Mouse (Mus musculus): ENCODE measurements around the gene Tmem123. TPM values are rescaled to one million over a fixed set of nuclear protein-coding genes. Genes with fewer than 3 reads are reported as not detected.

Gene Tmem123
- polyA plus RNA-seq, 1 experiment: 128 TPM

DNA sequence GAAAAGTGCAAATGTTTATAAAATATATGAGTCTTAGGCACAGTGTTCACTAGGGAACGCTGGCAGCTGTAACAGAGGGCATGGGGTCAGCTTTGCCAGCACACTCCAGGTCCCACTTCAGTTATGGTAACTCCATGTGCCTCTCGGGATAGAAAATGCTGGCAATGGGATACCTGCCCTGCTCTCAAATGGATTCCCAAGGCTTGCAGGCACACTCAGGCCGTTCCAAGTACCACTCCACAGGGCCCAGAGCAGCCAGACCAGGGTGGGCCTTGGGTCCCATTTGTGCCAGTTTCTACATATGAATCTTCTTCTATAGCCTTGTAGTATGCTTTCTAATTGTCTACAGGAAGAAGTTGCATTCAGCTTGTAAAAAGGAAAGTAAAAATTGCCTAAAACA, 21.6 kb downstream of the Tmem123 start:
- WGBS: 91% methylated on average over 3 of the region's 3 CpGs
- H3K36me3 ChIP-seq (ENCODE audit: control insufficient read depth, insufficient read depth, low read length): peaks cover 16% of the 10 kb centered on the region
- DNase-seq: no peak
- H3K4me3 ChIP-seq (ENCODE audit: control insufficient read depth, insufficient read depth, low read length): no peak overlapping the region
- TF ChIP-seq CTCF (IDR thresholded peaks at IDR 0.05; ENCODE audit: borderline replicate concordance, control insufficient read depth, extremely low read depth, insufficient read depth, low read length, poor library complexity): no peak
- TF ChIP-seq POLR2A (IDR thresholded peaks at IDR 0.05; ENCODE audit: control insufficient read depth, extremely low read depth, insufficient read depth, low read length, poor library complexity): no peak
- H3K4me1 ChIP-seq (replicated peaks; ENCODE audit: control insufficient read depth, insufficient read depth, low read length): peaks cover 13% of the 10 kb centered on the region
- H3K27me3 ChIP-seq (ENCODE audit: control insufficient read depth, insufficient read depth, low read length): no peaks in the 10 kb centered on the region
- H3K27ac ChIP-seq (ENCODE audit: control insufficient read depth, insufficient read depth, low read length): peak overlapping the region; percentile 55; the same call in 1 of the 2 replicates

DNA sequence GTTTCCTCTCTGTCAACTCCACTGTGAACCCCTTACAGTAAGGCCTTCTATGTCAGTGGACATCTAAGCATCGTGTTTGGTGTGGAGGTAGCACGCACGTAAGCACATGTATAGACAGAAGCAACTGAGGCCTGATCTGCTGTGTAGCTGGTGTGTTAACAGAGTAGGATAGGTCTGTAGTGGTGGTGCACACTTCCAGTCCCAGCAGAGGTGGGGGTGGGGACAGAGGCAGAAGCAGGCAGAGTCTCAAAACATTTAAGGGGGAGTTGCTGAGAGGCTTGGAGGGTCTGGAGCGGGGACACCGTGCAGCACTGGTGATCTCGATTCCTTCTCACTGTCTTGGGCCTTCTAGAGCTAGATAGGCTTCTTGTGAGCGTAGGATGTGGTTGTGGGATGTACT, 22.2 kb downstream of the Tmem123 start:
- H3K27ac ChIP-seq (ENCODE audit: control insufficient read depth, insufficient read depth, low read length): no peak overlapping the region

DNA sequence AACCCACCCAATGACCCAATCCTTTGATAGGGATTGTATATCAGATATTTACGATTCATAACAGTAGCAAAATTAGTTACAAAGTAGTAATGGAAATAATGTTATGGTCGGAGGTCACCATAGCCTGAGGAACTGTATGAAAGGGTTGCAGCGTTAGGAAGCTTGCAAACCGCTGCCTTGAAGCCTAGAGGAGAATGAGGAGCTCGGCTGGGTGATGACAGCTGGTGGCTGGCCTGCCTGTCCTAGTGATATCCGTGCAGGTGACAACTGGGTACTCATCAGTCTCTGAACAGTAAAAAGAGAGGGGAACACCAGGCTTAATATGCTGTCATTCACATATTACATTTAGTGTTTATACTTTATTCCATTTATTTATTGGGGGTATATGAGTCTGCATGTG, 24.6 kb downstream of the Tmem123 start:
- WGBS: 98% methylated on average over 6 of the region's 6 CpGs
- DNase-seq: no peak
- H3K36me3 ChIP-seq (ENCODE audit: control insufficient read depth, insufficient read depth, low read length): peaks cover 45% of the 10 kb centered on the region
- H3K27me3 ChIP-seq (ENCODE audit: control insufficient read depth, insufficient read depth, low read length): no peaks in the 10 kb centered on the region
- TF ChIP-seq POLR2A (IDR thresholded peaks at IDR 0.05; ENCODE audit: control insufficient read depth, extremely low read depth, insufficient read depth, low read length, poor library complexity): no peak
- no peak for TF ChIP-seq CTCF (IDR thresholded peaks at IDR 0.05; ENCODE audit: borderline replicate concordance, control insufficient read depth, extremely low read depth, insufficient read depth, low read length, poor library complexity)
- H3K4me3 ChIP-seq (ENCODE audit: control insufficient read depth, insufficient read depth, low read length): no peak overlapping the region
- no peak overlapping the region for H3K27ac ChIP-seq (ENCODE audit: control insufficient read depth, insufficient read depth, low read length)
- peaks cover 13% of the 10 kb centered on the region for H3K4me1 ChIP-seq (replicated peaks; ENCODE audit: control insufficient read depth, insufficient read depth, low read length)

More for the DNA sequence above, 22.2 kb downstream of the Tmem123 start:
- peaks cover 13% of the 10 kb centered on the region for H3K4me1 ChIP-seq (replicated peaks; ENCODE audit: control insufficient read depth, insufficient read depth, low read length)
- 95% methylated on average over 7 of the region's 7 CpGs for WGBS
- peaks cover 23% of the 10 kb centered on the region for H3K36me3 ChIP-seq (ENCODE audit: control insufficient read depth, insufficient read depth, low read length)
- no peak for DNase-seq
- no peak overlapping the region for H3K4me3 ChIP-seq (ENCODE audit: control insufficient read depth, insufficient read depth, low read length)
- TF ChIP-seq CTCF (IDR thresholded peaks at IDR 0.05; ENCODE audit: borderline replicate concordance, control insufficient read depth, extremely low read depth, insufficient read depth, low read length, poor library complexity) (no peak), POLR2A (IDR thresholded peaks at IDR 0.05; ENCODE audit: control insufficient read depth, extremely low read depth, insufficient read depth, low read length, poor library complexity) (no peak)
- H3K27me3 ChIP-seq (ENCODE audit: control insufficient read depth, insufficient read depth, low read length): no peaks in the 10 kb centered on the region

DNA sequence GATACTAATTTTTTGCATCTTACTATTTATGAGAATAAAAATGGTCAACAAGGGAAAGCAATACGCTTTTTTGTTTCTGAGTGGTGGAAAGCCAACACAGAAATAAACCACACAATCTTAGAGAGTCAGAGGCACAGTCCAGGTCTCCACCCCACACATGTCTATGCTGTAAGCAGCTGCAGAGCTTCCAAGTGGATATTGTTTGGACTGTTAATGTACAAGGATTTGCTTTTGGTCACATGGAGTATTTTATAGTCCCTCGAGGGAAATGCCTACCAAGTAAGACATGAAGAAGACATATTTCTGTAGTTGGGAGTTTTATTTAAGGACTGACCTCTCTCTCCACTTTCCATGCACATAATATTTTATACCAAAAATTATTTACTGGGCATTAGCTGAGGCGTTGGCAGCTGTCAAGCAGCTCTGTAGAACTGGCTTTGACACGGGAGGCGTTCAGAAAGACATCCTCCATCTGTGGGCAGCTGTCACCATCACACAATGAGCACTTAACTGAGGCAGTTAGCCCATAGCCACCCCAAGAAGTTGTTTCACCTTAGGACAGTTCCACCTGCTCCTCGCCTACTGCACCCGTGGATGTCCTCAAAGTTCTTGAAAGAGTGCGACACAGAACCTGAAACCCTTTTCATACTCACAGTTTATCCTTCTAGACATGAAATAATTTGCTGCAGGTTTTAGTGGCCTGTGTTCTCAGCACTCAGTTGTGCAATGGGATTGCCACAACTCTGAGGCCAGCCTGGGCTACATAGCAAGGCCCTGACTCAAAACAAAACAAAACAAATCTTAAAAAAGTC, 26.1 kb downstream of the Tmem123 start:
- 97% methylated on average over 8 of the region's 8 CpGs for WGBS
- H3K36me3 ChIP-seq (ENCODE audit: control insufficient read depth, insufficient read depth, low read length): peaks cover 50% of the 10 kb centered on the region
- H3K27ac ChIP-seq (ENCODE audit: control insufficient read depth, insufficient read depth, low read length): no peak overlapping the region
- no peaks in the 10 kb centered on the region for H3K27me3 ChIP-seq (ENCODE audit: control insufficient read depth, insufficient read depth, low read length)
- peaks cover 7% of the 10 kb centered on the region for H3K4me1 ChIP-seq (replicated peaks; ENCODE audit: control insufficient read depth, insufficient read depth, low read length)
- TF ChIP-seq POLR2A (IDR thresholded peaks at IDR 0.05; ENCODE audit: control insufficient read depth, extremely low read depth, insufficient read depth, low read length, poor library complexity) (no peak), CTCF (IDR thresholded peaks at IDR 0.05; ENCODE audit: borderline replicate concordance, control insufficient read depth, extremely low read depth, insufficient read depth, low read length, poor library complexity) (no peak)
- no peak for DNase-seq
- H3K4me3 ChIP-seq (ENCODE audit: control insufficient read depth, insufficient read depth, low read length): no peak overlapping the region

DNA sequence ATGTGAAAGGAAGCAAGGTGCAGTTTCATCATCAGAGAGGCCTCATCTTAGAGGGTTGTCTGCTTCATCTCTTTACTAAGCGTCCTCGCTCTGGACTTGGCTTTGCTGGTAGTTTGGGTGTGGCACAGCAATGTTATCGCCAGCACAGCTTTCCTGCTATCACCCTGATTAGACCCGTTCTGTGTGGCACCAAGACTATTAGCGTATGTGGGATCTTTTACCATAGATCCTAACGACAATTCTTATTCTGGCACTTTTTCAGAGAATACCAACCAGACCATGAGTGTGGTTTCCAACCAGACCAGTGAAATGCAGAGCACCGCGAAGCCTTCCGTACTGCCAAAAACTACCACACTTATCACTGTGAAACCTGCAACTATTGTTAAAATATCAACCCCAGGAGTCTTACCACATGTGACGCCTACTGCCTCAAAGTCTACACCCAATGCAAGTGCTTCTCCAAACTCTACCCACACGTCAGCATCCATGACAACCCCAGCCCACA, 26.8 kb downstream of the Tmem123 start:
- WGBS: 97% methylated on average over 11 of the region's 11 CpGs
- Histone ChIP-seq H3K36me3 (ENCODE audit: control insufficient read depth, insufficient read depth, low read length) (peaks cover 47% of the 10 kb centered on the region), H3K4me3 (ENCODE audit: control insufficient read depth, insufficient read depth, low read length) (no peak overlapping the region), H3K4me1 (replicated peaks; ENCODE audit: control insufficient read depth, insufficient read depth, low read length) (peaks cover 4% of the 10 kb centered on the region; the same call in 1 of the 2 replicates), H3K27ac (ENCODE audit: control insufficient read depth, insufficient read depth, low read length) (no peak overlapping the region), H3K27me3 (ENCODE audit: control insufficient read depth, insufficient read depth, low read length) (no peaks in the 10 kb centered on the region)
- DNase-seq: no peak
- TF ChIP-seq POLR2A (IDR thresholded peaks at IDR 0.05; ENCODE audit: control insufficient read depth, extremely low read depth, insufficient read depth, low read length, poor library complexity) (no peak), CTCF (IDR thresholded peaks at IDR 0.05; ENCODE audit: borderline replicate concordance, control insufficient read depth, extremely low read depth, insufficient read depth, low read length, poor library complexity) (no peak)

DNA sequence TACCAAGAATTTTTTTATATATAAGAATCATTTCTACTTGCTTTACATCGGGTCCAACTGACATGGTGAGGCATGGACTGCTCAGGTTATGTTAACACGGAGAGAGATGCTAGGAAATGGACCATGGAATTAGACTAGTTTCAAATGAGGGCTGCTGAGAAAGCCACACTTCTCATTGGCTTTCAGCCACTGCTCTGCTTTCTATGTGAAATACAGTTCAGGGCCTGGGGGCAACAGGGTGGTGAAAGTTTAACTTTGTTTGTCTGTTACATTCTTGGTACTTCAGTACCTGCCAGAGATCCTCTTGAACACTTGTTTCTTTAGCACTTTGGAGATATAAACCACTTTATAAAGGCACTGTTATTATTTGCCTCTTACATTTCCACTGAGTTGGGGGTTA, 29.7 kb downstream of the Tmem123 start:
- Histone ChIP-seq H3K27me3 (ENCODE audit: control insufficient read depth, insufficient read depth, low read length) (no peaks in the 10 kb centered on the region), H3K27ac (ENCODE audit: control insufficient read depth, insufficient read depth, low read length) (no peak overlapping the region), H3K36me3 (ENCODE audit: control insufficient read depth, insufficient read depth, low read length) (peaks cover 47% of the 10 kb centered on the region), H3K4me3 (ENCODE audit: control insufficient read depth, insufficient read depth, low read length) (no peak overlapping the region), H3K4me1 (replicated peaks; ENCODE audit: control insufficient read depth, insufficient read depth, low read length) (no peaks in the 10 kb centered on the region)
- TF ChIP-seq CTCF (IDR thresholded peaks at IDR 0.05; ENCODE audit: borderline replicate concordance, control insufficient read depth, extremely low read depth, insufficient read depth, low read length, poor library complexity): no peak
- TF ChIP-seq POLR2A (IDR thresholded peaks at IDR 0.05; ENCODE audit: control insufficient read depth, extremely low read depth, insufficient read depth, low read length, poor library complexity): no peak
- WGBS: 96% methylated on average over 2 of the region's 2 CpGs
- no peak for DNase-seq

Data from thymus, adult 2 months (tissue).